Mouse (Mus musculus) megakaryocyte, embryonic 14.5 days (primary cell): Measurements from ENCODE around the gene Arih2.

Experiments
- FLI1 ChIP-seq: IDR thresholded peaks from 2 replicates; pipeline ENCODE4 v1.6.1; 2012; ENCODE audit warnings: low read length, inconsistent platforms, mixed read lengths
- GATA1 ChIP-seq: IDR thresholded peaks from 3 replicates; pipeline ENCODE4 v1.6.1; 2012; ENCODE audit warnings: mixed read lengths, low read length, inconsistent platforms, borderline replicate concordance

- TF ChIP-seq GATA1: no peak
- TF ChIP-seq FLI1: no peak
Observed at GRCm38 (mm10) chr9:108560227-108560841, 88.9 kb downstream of the Arih2 start, which contains the start of gene Impdh2.
